Mouse (Mus musculus): ENCODE measurements at regions not wholly inside any gene's neighbourhood (a gene's known extent, or its start where the extent isn't known, plus 50 kb on each side); places are given as distances from the start of the nearest gene placed in this dataset.

- no peak for TF ChIP-seq POLR2A (IDR thresholded peaks at IDR 0.05; ENCODE audit: borderline replicate concordance, insufficient read depth, low read length)
- TF ChIP-seq CTCF (IDR thresholded peaks at IDR 0.05; ENCODE audit: borderline replicate concordance, insufficient read depth, low read depth, low read length) = no peak
These were observed 426.5 kb downstream of the Insc start for GRCm38 (mm10) chr7:115170023-115170422.

All from cerebellum, adult 2 months (tissue).